Mouse (Mus musculus): ENCODE data around the gene Clic3.

The Clic3 gene

DNA sequence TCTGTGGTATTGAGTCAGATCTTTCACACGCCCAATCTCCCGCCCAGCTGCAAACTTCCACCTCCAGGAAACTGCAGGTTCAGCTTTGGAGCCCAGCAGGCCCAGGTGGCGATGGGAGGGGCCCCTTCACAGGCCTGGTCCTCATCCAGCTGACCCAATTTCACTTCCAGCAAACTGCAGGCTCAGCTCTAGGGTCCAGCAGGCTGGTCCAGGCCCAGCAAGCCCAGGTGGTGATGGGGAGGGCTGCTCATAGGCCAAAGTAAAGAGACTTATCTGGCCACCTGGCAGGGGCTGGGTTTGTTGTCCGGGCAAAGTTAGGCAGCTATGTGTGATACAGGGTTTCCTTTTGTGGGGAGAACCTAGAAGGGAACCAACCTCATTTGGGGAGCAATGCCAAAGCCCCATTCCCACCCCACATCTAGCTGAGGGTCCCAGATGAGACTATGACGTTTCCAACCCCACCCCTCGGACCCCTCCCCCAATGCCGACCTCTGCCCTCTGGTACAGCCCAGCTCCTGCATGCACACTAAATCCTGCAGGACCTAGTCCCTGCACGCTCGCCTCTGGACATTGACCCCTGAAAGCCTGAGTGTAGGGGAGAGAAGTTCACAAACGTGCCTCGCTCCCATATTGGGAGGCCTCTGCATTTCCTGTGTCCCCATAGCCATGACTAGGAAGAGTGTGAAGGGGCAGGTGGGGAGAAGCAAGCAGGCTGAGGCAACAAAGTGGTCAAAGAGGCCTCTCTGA is 28.4 kb downstream of the Clic3 start:
- DNase-seq = no peak

DNA sequence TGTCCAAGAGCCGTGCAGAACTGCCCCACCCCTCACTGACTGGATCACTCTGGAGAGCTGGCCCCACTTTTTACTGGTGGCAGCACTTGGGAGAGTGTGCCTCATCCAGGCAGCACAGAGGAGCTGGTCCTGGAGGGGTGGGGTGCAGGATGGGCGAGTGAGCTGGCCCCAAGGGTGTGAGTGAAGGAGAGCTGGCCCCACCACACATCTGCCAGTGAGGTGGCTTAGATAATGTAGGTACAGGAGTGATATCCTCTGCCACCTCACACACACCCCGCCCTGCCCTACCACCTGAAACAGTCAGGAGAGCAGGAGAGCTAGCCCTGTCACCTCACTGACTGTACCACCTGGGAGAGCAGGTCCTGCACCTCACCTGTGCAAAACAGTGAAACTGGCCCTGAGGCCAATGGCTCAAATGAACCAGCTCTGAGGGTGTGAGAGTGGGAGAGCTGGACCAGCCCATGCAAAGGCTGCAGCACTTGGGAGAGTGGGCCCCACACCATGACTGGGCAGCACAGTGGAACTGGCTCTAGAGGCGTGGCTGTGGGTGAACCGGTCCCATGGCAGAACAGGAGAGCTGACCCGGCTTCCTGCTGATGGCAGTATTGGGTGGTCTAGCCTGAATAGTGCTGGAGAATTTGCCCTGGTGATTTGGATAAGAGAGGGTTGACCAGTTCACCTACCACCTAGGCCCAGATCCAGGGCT is 31.5 kb downstream of the Clic3 start:
- no peak for DNase-seq

DNA sequence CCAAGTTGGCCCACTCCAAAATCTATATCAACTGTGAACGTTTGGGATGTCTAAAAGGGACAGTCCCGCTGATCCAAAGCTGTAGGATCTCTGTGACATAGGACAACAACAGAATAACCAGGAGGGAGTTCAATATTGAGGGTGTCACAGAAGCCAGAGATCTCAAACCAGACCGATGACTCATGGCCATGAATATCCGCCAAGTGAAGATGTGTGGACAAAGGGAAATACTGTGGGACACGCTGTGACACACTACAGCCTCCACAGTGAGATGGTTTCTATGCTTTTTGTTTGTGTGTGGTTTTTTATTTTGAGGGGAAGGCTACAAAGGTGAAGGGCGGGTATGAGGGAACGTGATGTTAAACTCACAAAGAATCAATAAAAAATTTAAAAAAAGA is 32.0 kb downstream of the Clic3 start:
- no peak for DNase-seq

DNA sequence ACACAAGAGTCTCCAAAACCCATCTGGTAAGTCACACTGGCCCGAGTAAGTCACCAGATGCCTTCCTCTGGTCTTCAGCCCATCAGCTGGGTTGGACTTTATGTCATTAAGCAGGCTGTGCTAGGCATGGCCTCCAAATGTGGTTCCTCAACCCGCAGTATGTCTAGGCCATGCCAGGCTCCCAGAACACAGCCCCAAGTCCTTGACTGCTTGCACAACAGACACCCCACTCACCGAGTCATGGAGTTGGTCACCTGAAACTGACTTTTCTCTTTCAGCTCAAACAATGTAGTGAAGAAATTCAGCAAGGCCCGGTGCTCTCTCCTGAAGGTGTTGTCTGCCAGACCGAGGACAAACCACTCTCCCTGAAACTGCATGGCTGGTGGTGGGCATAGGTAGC is 36.4 kb downstream of the Clic3 start:
- DNase-seq = no peak

DNA sequence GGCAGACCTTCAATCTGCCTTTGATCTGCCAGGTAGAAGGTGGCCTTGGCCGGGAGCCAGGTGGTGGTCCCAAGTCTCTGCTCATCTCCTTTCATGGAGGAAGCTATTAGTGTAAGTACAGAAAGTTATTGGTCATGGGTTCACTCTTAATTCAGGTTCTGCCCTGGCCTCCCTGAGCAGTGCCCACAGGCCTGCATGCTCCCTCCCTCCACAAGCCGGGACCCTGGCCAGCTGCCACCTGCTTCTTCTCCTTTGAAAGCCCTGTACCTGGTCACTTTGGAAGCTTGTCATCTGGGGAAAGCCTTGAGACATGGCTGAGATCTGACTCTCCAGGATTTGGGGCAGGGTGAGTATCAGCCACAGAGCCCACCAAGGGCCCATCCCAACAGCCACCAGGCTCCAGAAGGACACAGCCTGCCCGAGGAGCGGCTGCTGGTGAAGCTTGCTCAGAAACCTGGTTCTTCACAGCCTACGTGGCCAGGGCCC is 36.9 kb downstream of the Clic3 start, which contains the start of gene Lcn12:
Gene Lcn12, minus strand, starts transcription at position 436 of the 486 bp plus-strand sequence.
- no peak for DNase-seq

DNA sequence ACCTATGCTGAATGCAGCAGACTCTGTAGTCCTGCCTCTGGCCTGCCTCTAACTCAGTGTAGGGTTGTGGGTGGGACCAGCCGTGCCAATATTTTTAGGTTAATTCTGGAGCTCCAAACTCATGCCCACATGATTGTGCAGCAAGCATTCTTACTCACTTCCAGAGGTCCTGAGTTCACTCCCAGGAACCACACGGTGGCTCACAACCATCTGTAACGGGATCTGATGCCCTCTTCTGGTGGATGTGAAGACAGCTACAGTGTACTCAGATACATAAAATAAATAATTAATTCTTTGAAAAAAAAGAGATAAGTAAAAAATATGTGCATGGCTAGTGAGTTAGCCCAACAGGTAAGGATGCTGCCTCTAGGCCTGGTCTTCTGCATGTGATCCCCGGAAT is 39.8 kb downstream of the Clic3 start:
- DNase-seq = peak; percentile 40

DNA sequence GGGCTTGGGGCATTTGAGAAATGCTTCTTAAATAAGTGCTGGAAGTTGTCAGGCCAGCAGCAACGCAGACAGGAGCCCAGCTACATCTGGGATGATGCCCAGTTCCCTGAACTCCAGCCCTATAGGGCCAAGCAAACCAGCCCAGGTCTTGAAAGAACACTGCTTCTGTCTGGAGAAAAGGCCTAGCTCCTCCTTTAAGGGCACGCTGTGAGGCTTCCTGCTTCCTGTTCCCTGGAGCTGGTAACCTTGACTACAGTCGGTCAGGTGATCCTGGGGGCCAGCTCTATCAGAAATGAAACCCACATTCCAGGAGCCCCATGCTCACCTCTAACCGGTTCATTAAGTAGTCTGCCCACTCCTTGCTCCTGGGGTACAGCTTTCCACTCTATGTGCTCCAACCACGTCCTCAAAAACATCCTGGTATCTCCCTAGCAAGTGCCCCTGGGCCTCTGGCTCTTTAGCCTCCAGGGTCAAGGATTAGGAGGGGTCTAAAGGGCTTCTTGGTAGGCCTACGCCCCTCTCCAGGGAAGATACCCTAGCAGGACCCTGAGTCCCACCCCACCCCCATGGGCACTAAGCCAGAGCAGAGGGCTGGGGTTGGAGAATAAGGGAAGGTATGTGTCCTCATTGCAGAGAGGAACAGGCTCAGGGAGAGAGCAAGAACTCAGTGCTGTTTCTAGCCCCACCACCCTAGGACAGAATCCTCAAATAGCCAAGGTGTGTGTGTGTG is 41.4 kb downstream of the Clic3 start:
- peak; percentile 3 for DNase-seq

DNA sequence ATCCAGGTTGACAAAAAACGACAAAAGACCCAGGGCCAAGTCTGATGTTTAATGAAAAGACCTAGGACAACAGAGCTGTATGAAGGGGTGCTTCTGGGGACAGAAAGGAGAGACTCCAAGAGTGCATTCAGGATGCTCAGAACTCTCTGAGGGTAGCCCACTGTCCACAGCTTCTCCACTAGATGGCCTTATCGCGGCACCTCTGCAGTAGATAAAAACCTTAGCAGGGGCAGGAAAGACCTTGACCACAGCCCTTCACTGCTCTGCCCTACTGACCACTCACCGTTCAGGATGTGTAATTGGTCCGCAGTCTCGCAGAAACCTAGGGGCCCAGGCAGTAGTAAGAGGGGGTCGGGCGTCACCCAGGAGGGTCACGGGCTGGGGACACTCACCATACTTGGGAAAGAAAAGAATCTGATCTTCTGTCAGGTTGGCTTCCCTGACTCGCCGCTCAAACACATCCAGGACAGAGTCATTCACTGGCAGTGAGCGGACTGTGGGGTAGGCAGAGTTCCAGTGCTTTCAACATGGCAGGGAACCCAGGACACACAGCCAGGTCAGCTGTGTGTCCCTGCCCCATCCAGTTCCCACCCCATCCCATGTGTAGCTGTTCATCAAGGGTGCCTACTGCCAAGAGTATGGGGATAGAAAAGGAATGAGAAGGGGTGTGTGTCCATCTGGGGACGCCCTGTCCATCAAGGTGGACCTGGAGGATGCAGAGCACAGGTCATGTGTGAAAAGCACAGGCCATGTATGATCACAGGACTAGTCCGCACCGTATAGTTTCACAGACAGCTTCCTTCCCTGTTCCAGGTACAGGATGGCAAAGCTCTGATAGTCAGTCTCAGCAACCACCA is 42.2 kb downstream of the Clic3 start:
- no peak for DNase-seq

DNA sequence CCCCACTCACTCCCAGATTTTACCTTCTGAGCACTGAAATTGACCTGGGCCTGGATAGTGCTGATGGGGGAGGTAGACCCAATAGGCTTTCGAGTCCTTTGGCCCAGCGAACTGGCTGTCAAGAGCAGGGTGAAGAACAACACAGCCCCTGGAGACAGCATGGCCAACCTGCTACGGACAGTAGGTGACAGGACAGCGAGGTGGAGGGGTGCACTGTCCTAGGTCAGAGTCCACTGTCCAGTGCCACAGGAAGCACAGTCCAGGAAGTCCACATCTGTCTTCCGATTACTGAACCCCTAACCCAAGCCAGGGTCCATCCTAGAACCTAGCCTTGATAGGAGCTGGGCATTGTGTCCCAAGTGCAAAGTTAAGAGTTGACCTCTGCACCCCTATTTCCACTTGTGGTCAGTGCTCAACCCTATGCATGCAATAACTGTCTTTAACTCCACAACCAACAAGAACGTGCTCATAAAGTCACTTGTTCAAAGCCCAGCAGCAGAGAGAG is 43.5 kb downstream of the Clic3 start:
- DNase-seq = peak; percentile 4

DNA sequence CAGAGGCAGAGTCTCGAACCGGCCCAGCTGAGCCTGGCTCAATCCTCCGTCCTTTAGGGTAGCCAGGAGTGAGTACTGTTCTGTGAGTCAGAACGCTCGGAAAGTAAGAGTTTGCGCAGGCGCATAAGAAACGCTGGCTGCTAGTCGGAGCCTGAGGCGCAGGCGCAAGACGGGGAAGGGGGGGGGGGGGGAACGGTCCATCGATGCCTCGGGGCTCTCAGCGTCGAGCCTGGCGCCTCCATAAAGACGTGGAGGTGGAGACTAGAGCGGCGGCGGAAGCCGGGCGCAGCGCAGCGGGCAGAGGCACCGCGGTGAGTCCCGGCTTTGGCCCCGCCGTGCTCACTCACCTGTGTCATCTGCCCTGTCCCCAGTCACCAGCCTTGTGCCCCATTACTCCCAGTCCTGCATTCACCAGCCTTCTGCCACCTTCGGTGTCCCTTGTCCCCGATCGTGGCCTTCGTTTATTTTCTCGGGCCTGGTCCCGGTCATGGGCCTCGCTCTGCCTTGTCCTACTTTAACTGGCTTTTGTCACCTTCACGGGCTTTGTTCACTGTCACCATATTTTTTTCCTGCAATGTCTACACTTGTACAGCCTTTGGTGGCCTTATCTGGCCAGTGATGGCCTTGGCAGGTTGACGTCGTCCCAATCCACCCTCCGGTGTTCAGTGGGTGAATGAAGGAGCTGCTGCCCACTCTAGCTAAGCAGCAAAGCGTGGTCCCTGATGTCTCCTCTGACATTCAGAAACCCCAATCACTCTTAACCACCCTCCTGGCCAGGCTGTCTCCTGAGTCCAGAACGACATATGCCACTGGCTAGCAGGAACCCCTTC is 44.2 kb downstream of the Clic3 start, which contains the start of gene Fbxw5:
Gene Fbxw5, plus strand, starts transcription at position 175 of the 830 bp plus-strand sequence.
- DNase-seq = peak; percentile 97

DNA sequence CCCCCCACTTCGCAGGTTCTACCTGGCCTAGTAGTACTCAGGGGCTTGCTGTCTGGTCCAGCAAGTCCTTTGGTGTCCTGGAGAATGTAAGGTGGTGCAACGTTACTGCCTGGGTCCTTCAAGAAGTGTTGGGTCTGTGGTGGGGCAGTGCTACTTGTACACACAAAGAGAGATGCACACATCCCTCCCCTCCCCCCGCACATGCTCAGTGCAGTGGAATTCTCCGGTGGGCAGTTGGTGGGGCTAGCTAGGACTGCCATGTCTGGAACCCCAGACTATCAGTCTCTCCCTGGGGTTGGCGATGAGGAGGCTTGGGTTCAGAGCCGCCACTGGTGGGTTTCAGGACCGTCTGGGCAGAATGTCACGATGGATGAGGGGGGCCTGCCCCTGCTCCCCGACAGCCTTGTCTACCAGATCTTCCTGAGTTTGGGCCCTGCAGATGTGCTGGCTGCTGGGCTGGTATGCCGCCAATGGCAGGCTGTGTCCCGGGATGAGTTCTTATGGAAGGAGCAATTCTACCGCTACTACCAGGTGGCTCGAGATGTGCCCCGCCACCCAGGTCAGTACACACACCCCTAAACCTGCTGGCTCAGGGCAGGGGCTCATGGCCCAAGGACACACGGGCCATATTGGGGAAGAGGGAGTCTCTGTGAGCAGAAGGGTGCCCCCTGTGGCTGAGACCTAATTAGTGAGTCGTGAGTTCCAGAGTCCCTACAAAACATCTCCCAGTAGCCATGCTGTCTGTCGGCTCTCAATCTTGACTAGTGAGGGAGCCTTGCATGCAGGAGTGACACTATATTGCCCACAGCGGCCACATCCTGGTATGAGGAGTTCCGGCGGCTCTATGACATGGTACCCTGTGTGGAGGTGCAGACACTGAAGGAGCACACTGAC is 45.2 kb downstream of the Clic3 start, which contains the start of gene C8g:
Gene C8g, minus strand, starts transcription at position 127 of the 894 bp plus-strand sequence.
- peak; percentile 20 for DNase-seq

DNA sequence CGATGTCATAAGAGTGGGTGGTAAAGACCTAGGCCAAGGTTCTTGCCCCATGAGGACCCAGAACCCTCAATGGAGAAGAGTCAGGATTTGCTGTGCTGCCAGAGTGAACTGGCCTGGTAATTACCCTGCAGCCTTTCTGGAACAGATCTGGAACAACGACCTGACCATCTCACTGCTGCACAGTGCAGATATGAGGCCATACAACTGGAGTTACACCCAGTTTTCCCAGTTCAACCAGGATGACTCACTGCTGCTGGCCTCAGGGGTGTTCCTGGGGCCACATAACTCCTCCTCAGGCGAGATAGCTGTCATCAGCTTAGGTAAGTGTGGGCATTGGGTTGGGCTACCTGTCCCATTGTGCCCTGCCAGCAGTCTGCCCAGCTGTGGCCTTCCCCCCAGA is 46.1 kb downstream of the Clic3 start:
- no peak for DNase-seq

DNA sequence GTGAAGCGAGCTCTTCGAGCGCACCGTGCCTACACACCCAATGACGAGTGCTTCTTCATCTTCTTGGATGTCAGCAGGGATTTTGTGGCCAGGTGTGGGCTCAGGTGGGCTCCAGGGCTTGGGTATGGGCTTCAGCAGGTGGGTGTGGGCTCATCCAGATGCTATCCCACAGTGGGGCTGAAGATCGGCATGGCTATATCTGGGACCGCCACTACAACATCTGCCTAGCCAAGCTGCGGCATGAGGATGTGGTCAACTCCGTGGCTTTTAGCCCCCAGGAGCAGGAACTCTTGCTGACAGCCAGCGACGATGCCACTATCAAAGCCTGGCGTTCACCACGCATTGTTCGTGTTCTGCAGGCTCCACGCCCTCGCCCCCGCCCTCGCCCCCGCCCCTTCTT is 47.9 kb downstream of the Clic3 start:
- no peak for DNase-seq

DNA sequence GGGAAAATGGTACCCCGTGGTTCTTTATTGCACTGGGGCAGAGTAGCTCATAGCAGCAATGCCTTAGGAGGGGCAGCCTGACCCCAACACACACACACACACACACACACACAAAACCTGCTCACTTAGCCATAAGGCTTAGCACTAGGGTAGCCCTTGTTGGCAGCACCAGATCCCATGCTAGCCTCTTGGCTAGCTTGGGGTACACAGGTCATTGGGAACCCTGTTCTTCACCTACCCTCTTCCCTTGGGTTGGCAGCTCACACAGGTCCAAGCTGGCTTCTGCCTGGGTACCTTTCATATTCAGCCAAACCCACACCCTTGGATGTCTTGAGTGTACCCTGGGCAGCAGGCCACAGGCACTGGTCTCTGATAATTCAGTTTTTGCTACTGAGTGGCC is 48.4 kb downstream of the Clic3 start:
- no peak for DNase-seq

DNA sequence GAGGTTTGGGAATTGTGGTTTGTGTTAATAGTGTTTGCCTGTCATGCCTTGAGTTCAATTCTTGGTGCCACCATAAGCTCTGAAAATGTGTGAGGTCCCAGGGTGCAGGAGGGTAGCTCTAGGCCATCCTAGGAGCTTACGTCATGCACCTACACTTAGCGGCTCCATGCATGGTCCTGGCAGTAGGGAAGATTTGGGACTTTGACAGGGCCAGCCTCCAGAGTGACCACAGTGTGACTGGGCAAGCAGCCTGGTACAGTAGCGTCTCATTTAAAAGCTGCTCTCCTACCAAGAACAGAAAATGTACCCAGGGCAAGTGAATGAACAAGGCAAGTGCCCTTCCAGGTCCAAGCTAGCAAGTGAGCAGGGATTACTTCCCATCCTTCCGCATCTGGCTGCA is 49.2 kb downstream of the Clic3 start:
- DNase-seq = no peak

DNA sequence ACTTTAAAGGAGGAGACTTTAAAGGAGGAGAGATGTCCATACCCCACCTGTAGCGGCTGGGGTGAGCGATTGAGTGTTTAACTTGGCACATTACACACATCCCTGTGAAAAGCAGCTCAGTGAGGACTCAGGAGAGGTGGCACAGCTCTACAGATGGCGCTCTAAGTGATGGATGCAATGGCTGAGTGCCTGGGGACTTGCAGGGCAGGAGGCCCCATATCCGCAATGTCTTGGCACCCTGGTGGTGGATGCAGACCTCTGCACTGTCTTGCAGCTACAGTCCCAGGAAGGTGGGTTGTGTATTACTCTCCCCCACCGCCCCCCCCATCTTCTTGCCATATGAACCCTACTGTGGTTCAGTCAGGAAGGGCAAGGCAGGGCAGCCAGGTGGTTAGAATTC is 50.3 kb downstream of the Clic3 start:
- DNase-seq = peak; percentile 41

Measured in embryo, embryonic 11 days (tissue).